Mouse (Mus musculus): ENCODE results near the gene Bst2. TPM values are rescaled to one million over a fixed set of nuclear protein-coding genes. Genes with fewer than 3 reads are reported as not detected.

The Bst2 gene
- polyA plus RNA-seq, 1 experiment from 2014 or later: 34.0 TPM

DNA sequence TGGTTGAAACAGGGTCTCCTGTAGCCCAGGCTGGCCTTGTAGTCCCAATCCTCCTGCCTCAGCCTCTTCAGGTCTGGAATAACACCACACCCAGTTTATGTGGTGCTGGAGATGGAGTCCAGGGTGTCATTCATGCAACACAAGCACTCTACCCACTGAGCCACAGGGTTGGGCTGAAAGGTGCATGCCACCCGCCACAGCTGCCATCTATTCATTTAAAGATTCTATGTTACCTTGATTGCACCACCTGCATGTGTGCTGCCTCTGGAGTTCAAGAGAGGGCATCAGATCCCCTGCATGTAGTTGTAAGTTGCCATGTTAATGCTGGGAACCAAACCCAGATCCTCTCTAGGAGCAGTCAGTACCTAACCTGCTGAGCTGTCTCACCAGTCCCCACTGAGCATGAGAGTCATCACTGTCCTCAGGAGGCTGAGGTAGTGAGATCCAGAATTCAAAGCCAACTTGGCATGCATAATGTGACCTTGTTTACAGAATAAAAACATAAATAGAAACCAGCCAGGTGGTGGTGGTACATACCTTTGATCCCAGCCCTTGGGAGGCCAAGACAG lies 40.1 kb downstream of the Bst2 start:
- no peak overlapping the region; the same call in 1 of the 2 replicates for H3K9ac ChIP-seq
- ATAC-seq (ENCODE audit: extremely low read depth, insufficient number of reproducible peaks, low FRiP score, low TSS enrichment): no peak
- 78% methylated on average over 1 of the region's 1 CpGs for WGBS

DNA sequence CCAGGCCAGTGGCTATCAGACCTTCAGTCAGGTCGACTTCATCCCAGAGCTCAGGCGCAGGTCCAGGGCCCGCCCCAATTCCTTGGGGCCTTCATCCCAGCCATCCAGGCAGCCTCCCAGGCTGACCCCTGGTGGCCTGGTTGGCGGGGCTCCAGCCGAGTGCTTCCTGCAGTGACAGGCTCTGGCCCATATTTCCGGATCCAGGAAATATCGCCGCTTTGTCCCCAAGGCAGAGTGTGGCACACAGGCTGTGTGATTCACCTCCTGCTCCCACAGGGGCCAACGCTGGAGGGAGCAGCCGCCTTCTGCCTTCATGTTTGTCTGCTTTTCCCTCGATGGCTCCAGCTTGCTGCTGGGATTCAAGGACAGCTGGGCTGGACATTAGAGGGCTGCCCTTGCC lies 40.8 kb downstream of the Bst2 start:
- H3K4me3 ChIP-seq: no peak overlapping the region
- peak; percentile 17; the same call in 1 of the 2 replicates for ATAC-seq (ENCODE audit: extremely low read depth, insufficient number of reproducible peaks, low FRiP score, low TSS enrichment)
- H3K4me2 ChIP-seq: no peak overlapping the region
- H3K27me3 ChIP-seq (replicated peaks): no peaks in the 10 kb centered on the region
- peaks cover 33% of the 10 kb centered on the region for H3K36me3 ChIP-seq
- peaks cover 48% of the 10 kb centered on the region for H3K4me1 ChIP-seq
- no peaks in the 10 kb centered on the region for H3K9me3 ChIP-seq
- H3K27ac ChIP-seq (replicated peaks): peak overlapping the region; percentile 81
- peak overlapping the region; percentile 56; the same call in 1 of the 2 replicates for H3K9ac ChIP-seq
- 27% methylated on average over 11 of the region's 11 CpGs for WGBS

More for the DNA sequence above, 40.1 kb downstream of the Bst2 start:
- H3K9me3 ChIP-seq: no peaks in the 10 kb centered on the region
- peaks cover 27% of the 10 kb centered on the region for H3K36me3 ChIP-seq
- no peak overlapping the region for H3K4me3 ChIP-seq
- H3K4me1 ChIP-seq: peaks cover 48% of the 10 kb centered on the region
- H3K27ac ChIP-seq (replicated peaks): peak overlapping the region; percentile 81
- no peak overlapping the region for H3K4me2 ChIP-seq
- no peaks in the 10 kb centered on the region for H3K27me3 ChIP-seq (replicated peaks)

DNA sequence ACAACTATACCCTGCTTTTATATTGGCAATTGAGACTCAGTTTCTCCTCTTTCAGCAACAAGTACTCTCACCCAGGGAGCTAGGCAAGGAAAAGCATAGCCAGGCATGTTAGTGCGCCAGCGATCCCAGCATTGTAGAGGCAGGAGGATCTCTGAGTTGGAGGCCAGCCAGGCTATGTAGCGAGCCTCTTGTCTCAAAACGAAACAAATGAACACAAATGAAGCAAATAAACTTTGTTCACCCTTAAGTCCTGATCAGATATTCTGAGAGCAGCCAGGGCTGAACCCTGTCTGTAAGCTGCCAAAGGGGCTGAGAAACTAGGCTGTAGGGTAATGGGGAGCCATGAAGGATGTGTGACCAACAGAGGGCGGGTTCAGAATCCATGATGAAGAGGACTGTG lies 41.4 kb downstream of the Bst2 start:
- H3K9me3 ChIP-seq: no peaks in the 10 kb centered on the region
- no peaks in the 10 kb centered on the region for H3K27me3 ChIP-seq (replicated peaks)
- H3K9ac ChIP-seq: peak overlapping the region; percentile 28; the same call in 1 of the 2 replicates
- peaks cover 40% of the 10 kb centered on the region for H3K36me3 ChIP-seq
- no peak for ATAC-seq (ENCODE audit: extremely low read depth, insufficient number of reproducible peaks, low FRiP score, low TSS enrichment)
- 79% methylated on average over 5 of the region's 5 CpGs for WGBS
- peaks cover 48% of the 10 kb centered on the region for H3K4me1 ChIP-seq
- peak overlapping the region; percentile 81 for H3K27ac ChIP-seq (replicated peaks)
- H3K4me2 ChIP-seq: no peak overlapping the region
- H3K4me3 ChIP-seq: no peak overlapping the region

DNA sequence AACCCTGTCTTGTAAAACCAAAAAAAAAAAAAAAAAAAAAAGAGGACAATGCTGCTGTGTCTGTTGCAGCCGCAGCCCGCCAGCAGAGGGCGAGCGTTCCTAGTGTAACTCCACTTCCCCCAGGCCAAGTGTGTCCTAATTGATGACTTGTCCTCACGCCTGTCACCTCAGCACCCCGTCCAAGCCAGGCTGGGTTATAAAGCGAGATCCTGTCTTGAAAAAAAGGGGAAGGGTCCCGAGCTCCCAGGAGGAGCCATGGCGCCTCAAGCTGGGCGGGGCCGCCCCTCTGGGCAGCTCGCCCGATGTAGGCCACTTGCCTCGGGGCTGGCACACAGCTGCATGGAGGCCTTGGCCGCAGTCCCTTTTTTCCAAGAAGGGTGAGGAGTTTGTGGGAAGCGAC lies 42.2 kb downstream of the Bst2 start:
- H3K4me3 ChIP-seq: no peak overlapping the region
- peaks cover 50% of the 10 kb centered on the region for H3K4me1 ChIP-seq
- no peaks in the 10 kb centered on the region for H3K9me3 ChIP-seq
- H3K4me2 ChIP-seq: peak overlapping the region; percentile 27
- H3K27ac ChIP-seq (replicated peaks): peak overlapping the region; percentile 81
- H3K27me3 ChIP-seq (replicated peaks): no peaks in the 10 kb centered on the region
- no peak for ATAC-seq (ENCODE audit: extremely low read depth, insufficient number of reproducible peaks, low FRiP score, low TSS enrichment)
- WGBS: 28% methylated on average over 16 of the region's 16 CpGs
- H3K36me3 ChIP-seq: peaks cover 47% of the 10 kb centered on the region
- H3K9ac ChIP-seq: peak overlapping the region; percentile 28; the same call in 1 of the 2 replicates

DNA sequence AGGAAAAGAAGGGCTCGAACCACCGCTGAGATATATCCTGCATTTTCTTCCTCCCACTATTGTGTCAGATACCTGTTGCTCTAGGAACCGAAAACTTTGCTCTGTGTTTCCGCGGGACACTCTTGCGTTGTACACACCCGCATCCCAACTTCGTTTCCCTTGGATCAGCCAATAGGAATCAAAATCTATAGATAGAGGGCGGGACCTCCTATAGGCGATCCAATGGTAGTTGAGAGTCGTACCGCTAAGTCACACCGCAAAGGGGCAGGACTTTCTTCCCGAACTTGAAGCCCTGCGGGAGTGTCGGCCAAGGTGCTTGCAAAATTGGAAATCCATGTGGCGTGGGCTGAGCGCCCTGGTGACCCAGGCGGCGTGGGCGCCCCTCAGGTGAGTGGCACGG lies 48.8 kb downstream of the Bst2 start:
- under 1% methylated on average over 22 of the region's 22 CpGs for WGBS
- H3K9me3 ChIP-seq: no peaks in the 10 kb centered on the region
- H3K4me1 ChIP-seq: peaks cover 25% of the 10 kb centered on the region
- H3K4me3 ChIP-seq: peak overlapping the region; percentile 79
- ATAC-seq (ENCODE audit: extremely low read depth, insufficient number of reproducible peaks, low FRiP score, low TSS enrichment): peak; percentile 74
- peak overlapping the region; percentile 92 for H3K27ac ChIP-seq (replicated peaks)
- peak overlapping the region; percentile 99 for H3K4me2 ChIP-seq
- H3K27me3 ChIP-seq (replicated peaks): no peaks in the 10 kb centered on the region
- H3K9ac ChIP-seq: peak overlapping the region; percentile 91
- peaks cover 37% of the 10 kb centered on the region for H3K36me3 ChIP-seq

DNA sequence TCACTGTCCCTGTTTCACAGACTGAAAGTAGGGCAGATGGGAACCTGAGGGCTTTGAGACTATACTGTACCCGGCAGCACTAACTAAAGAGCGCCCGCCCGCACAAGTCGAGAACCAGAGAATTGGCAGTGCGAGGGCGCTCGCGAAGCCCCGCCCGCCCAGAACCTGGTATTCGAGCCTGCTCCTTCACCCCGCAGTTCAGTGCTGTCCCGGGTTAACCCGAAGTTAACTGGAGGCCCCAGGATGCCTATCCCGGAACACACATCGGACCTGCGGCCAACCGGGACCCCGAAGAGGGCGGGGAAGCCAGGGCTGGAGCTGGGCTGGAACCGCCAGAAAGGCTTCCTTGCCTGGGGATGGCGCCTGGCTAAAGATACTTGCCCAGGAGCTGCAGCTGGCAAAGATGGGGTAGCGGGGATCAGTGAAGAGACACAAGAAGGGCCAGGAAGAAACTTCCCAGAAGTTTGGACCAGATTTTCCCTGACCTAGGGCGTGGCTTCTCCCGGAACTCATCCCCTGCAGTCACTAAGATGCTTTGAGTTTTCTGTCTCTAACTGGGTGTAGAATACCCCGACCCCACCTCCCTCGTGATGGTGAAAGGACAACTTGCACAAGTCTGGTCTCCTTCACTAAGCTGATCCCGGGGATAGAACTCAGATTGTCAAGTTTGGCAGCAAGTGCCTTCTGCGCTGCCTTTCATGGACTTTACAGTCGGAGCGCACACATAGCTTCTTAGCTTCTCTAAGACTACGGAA lies 49.4 kb downstream of the Bst2 start, which contains the start of gene Gtpbp3:
Gtpbp3 (plus strand) TSS at position 413 of the 755 bp plus-strand sequence.
- Histone ChIP-seq H3K4me1 (peaks cover 25% of the 10 kb centered on the region), H3K4me3 (peak within 1 kb of the TSS; percentile 79), H3K27ac (replicated peaks) (peak within 1 kb of the TSS; percentile 92), H3K9ac (peak within 1 kb of the TSS; percentile 91), H3K27me3 (replicated peaks) (peaks cover 6% of the 10 kb centered on the region; the same call in 1 of the 2 replicates), H3K36me3 (peaks cover 33% of the 10 kb centered on the region), H3K9me3 (no peaks in the 10 kb centered on the region), H3K4me2 (peak within 1 kb of the TSS; percentile 99)
- no peak for ATAC-seq (ENCODE audit: extremely low read depth, insufficient number of reproducible peaks, low FRiP score, low TSS enrichment)
- WGBS: 1% methylated on average over 33 of the region's 33 CpGs

DNA sequence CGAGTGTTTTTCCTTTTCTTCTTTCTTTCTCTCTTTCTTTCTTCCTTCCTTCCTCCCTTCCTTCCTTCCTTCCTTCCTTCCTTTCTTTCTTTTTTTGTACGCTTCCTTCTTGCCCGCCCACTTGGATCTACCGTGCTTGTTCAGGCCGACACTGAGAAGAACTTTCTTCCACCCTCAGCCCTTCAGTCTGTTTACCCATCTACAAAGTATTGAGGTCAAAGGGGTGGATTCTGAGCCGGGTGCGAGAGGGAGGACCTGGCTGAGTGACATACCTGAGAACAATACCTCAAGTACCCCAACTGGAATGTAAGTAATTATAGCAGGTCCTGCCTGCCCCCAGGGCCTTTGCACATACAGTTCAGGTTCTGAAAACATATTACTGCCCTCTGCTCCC lies 51.1 kb downstream of the Bst2 start:
- Histone ChIP-seq H3K9ac (peak overlapping the region; percentile 88), H3K9me3 (no peaks in the 10 kb centered on the region), H3K27ac (replicated peaks) (0 out of 2 replicates have a peak overlapping the region, but pooled peaks have one; percentile 22), H3K27me3 (replicated peaks) (peaks cover 21% of the 10 kb centered on the region), H3K36me3 (peaks cover 24% of the 10 kb centered on the region), H3K4me3 (peak overlapping the region; percentile 76), H3K4me1 (peaks cover 25% of the 10 kb centered on the region), H3K4me2 (peak overlapping the region; percentile 92)
- WGBS: 24% methylated on average over 7 of the region's 7 CpGs
- ATAC-seq (ENCODE audit: extremely low read depth, insufficient number of reproducible peaks, low FRiP score, low TSS enrichment): no peak

DNA sequence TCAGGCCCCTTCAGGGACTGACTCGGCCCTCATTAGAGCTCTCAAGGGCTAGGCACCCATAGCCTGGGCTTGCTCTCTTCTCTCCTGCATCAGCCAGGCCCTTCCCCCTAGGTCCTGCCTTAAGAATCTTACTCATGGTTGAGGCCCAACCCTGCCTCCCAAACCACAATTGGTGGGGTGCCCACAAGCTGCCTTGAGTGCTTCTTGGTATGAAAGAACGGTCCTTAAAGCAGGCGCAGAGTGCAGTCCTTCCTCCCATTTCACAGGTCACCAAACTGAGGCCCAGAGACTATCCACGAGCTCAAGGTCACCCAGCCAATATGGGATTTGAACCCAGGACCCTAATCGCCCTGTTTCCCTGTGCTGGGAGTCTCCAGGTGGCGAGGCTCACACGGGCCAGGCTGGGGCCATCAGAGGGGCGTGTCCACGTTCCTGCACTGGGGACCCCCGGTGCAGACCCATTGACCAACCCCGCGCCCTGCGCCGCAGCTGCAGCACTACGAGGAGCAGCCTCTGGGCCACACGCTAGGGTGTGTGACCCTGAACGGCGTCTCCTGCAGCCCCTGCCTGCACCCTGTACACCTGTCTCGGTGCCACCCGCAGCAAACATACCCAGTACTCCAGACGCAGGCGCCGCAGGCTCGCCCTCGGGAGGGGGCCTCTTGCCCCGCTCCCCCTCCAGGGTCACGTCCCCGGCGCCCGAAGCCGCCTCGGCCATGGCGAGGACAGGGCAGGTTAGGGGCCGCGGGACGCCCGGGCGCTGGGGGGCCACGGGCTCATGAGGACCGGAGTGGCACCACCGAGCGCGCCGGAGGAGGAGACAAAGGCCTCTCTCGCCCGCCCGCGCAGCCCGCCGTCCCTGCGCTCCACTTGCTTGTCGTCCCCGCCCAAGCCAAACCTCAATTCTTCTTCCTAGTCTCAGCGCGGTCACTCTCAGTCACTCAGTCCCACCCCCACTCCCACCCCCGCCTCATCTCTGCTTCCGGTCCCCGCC lies 51.8 kb downstream of the Bst2 start, which contains the start of gene Ano8:
Ano8 (minus strand) TSS at position 822 of the 994 bp plus-strand sequence.
- peaks cover 27% of the 10 kb centered on the region for H3K27me3 ChIP-seq (replicated peaks)

DNA sequence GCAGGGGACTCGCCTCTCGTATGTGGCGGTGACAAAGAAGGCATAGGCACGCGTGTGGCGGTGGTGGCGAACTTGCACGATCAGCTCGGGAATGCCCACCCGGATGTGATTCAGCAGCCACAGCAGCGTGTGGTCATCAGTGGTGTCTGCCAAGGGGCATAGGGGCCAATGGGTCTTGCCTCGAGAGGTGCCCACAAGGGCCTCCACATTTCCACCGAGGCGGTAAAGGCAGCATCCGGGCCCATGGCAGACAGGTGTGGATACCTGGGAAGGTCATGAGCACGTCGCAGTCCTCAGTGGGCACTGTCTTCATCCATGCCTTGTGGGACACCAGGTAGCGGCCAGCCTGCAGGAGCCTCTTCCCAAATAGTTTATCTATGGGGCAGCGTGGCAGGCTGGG lies 52.5 kb downstream of the Bst2 start:
- WGBS: 86% methylated on average over 19 of the region's 19 CpGs
- no peak for ATAC-seq (ENCODE audit: extremely low read depth, insufficient number of reproducible peaks, low FRiP score, low TSS enrichment)
- Histone ChIP-seq H3K27ac (replicated peaks) (no peak overlapping the region), H3K4me1 (peaks cover 20% of the 10 kb centered on the region), H3K4me2 (peak overlapping the region; percentile 92), H3K27me3 (replicated peaks) (peaks cover 33% of the 10 kb centered on the region), H3K9me3 (no peaks in the 10 kb centered on the region), H3K4me3 (peak overlapping the region; percentile 76; the same call in 1 of the 2 replicates), H3K36me3 (peaks cover 11% of the 10 kb centered on the region; the same call in 1 of the 2 replicates), H3K9ac (0 out of 2 replicates have a peak overlapping the region, but pooled peaks have one; percentile 88)

More for the DNA sequence above, 51.8 kb downstream of the Bst2 start, which contains the start of gene Ano8:
- Histone ChIP-seq H3K4me3 (peak within 1 kb of the TSS; percentile 76), H3K4me2 (peak within 1 kb of the TSS; percentile 92), H3K27ac (replicated peaks) (peak within 1 kb of the TSS; percentile 58), H3K9ac (peak within 1 kb of the TSS; percentile 88), H3K9me3 (no peaks in the 10 kb centered on the region), H3K4me1 (peaks cover 25% of the 10 kb centered on the region), H3K36me3 (peaks cover 17% of the 10 kb centered on the region)
- peak; percentile 32; the same call in 1 of the 2 replicates for ATAC-seq (ENCODE audit: extremely low read depth, insufficient number of reproducible peaks, low FRiP score, low TSS enrichment)
- WGBS: 5% methylated on average over 58 of the region's 58 CpGs
